11 mouse cellular contexts compared by ENCODE assay signal in the genomic region with DNA sequence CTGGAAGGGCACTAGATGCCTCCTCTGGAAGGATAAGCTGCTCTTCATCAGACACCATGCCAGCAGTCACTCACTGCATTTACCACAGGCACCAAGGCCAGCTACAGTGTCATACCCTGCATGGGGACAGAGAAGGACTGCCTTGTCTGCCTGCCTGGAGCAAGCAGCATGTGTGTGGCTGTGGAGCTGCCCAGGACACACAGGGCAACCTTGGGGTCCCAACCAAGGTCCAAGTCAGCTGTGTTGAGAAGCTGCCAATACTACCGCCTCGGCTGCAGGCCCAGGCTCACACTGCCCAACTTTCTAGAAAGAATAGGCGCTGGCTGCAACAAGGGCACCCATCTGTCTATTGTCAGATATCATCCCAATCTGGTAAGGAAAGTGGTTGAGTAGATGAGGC.
DNase-seq lines count a peak whose midpoint lies in the region; ATAC-seq lines count a peak whose summit lies in the region.
"Had no signal": no experiment of that assay in that cellular context is flagged by ENCODE, and none has a peak within 500 bp of the region (broad histone marks: within the 10 kb centered on the region; RNA-seq: fewer than 3 reads in every experiment).

No protein-coding gene starts in this region.

- ATAC-seq in hindbrain, embryonic 13.5 days (ENCODE audit: low FRiP score) = no peak
- ATAC-seq in hindbrain, embryonic 12.5 days (ENCODE audit: low FRiP score) = no peak
- ATAC-seq in midbrain, embryonic 12.5 days (ENCODE audit: low FRiP score, low read depth) = no peak
- no peak for ATAC-seq in midbrain, embryonic 14.5 days (ENCODE audit: low FRiP score, low TSS enrichment)
- no peak; the same call in 1 of the 2 replicates for ATAC-seq in heart, embryonic 15.5 days (replicated peaks; ENCODE audit: insufficient number of reproducible peaks, insufficient read depth, low FRiP score, low read depth)
- ATAC-seq in midbrain, embryonic 16.5 days = no peak
- no peak for ATAC-seq in frontal cortex, adult (ENCODE audit: low TSS enrichment)

- H3K9me3 ChIP-seq in hindbrain, embryonic 13.5 days = no peaks in the 10 kb centered on the region
- H3K9me3 ChIP-seq in hindbrain, embryonic 12.5 days (replicated peaks) = no peaks in the 10 kb centered on the region
- no peaks in the 10 kb centered on the region for H3K9me3 ChIP-seq in midbrain, embryonic 12.5 days
- no peaks in the 10 kb centered on the region for H3K9me3 ChIP-seq in midbrain, embryonic 14.5 days (ENCODE audit: control insufficient read depth, low read length)
- H3K9me3 ChIP-seq in heart, embryonic 15.5 days (replicated peaks) = no peaks in the 10 kb centered on the region
- H3K9me3 ChIP-seq in midbrain, embryonic 16.5 days (replicated peaks; ENCODE audit: control insufficient read depth, low read length, poor library complexity, severe bottlenecking) = no peaks in the 10 kb centered on the region
- H3K9me3 ChIP-seq: stomach, embryonic 15.5 days had no signal

- peaks cover 72% of the 10 kb centered on the region for H3K4me1 ChIP-seq in hindbrain, embryonic 13.5 days (replicated peaks)
- H3K4me1 ChIP-seq in hindbrain, embryonic 12.5 days = peaks cover 59% of the 10 kb centered on the region
- H3K4me1 ChIP-seq in midbrain, embryonic 12.5 days = peaks cover 56% of the 10 kb centered on the region
- peaks cover 36% of the 10 kb centered on the region for H3K4me1 ChIP-seq in midbrain, embryonic 14.5 days (ENCODE audit: control insufficient read depth, insufficient read depth, low read length)
- peaks cover 56% of the 10 kb centered on the region for H3K4me1 ChIP-seq in heart, embryonic 15.5 days (replicated peaks)
- H3K4me1 ChIP-seq in midbrain, embryonic 16.5 days (ENCODE audit: control insufficient read depth, insufficient read depth, low read length) = peaks cover 26% of the 10 kb centered on the region

- H3K9ac ChIP-seq in hindbrain, embryonic 13.5 days = 0 out of 2 replicates have a peak overlapping the region, but pooled peaks have one; percentile 6
- H3K9ac ChIP-seq in hindbrain, embryonic 12.5 days = no peak overlapping the region
- no peak overlapping the region for H3K9ac ChIP-seq in midbrain, embryonic 12.5 days (replicated peaks)
- no peak overlapping the region; the same call in 1 of the 2 replicates for H3K9ac ChIP-seq in midbrain, embryonic 14.5 days (replicated peaks; ENCODE audit: low read length)
- no peak overlapping the region for H3K9ac ChIP-seq in heart, embryonic 15.5 days
- H3K9ac ChIP-seq in midbrain, embryonic 16.5 days (ENCODE audit: low read depth, low read length) = peak overlapping the region; percentile 46; the same call in 1 of the 2 replicates
- H3K9ac ChIP-seq: stomach, embryonic 15.5 days had no signal

- no peaks in the 10 kb centered on the region for H3K27me3 ChIP-seq in hindbrain, embryonic 13.5 days
- no peaks in the 10 kb centered on the region for H3K27me3 ChIP-seq in hindbrain, embryonic 12.5 days
- H3K27me3 ChIP-seq in midbrain, embryonic 12.5 days = no peaks in the 10 kb centered on the region
- H3K27me3 ChIP-seq in midbrain, embryonic 14.5 days (ENCODE audit: control insufficient read depth, insufficient read depth, low read length) = no peaks in the 10 kb centered on the region
- no peaks in the 10 kb centered on the region for H3K27me3 ChIP-seq in heart, embryonic 15.5 days
- H3K27me3 ChIP-seq in midbrain, embryonic 16.5 days (ENCODE audit: control insufficient read depth, insufficient read depth, low read depth, low read length) = no peaks in the 10 kb centered on the region
- H3K27me3 ChIP-seq: stomach, embryonic 15.5 days had no signal

- WGBS in hindbrain, embryonic 13.5 days = 83% methylated on average over 3 of the region's 3 CpGs
- WGBS in hindbrain, embryonic 12.5 days = 89% methylated on average over 3 of the region's 3 CpGs
- 94% methylated on average over 3 of the region's 3 CpGs for WGBS in midbrain, embryonic 12.5 days
- WGBS in midbrain, embryonic 14.5 days = 72% methylated on average over 3 of the region's 3 CpGs
- 65% methylated on average over 3 of the region's 3 CpGs for WGBS in heart, embryonic 15.5 days
- WGBS in midbrain, embryonic 16.5 days = 78% methylated on average over 3 of the region's 3 CpGs

- H3K4me2 ChIP-seq in hindbrain, embryonic 13.5 days = no peak overlapping the region
- H3K4me2 ChIP-seq in hindbrain, embryonic 12.5 days (replicated peaks) = no peak overlapping the region
- H3K4me2 ChIP-seq in midbrain, embryonic 12.5 days (replicated peaks) = no peak overlapping the region
- no peak overlapping the region for H3K4me2 ChIP-seq in midbrain, embryonic 14.5 days (ENCODE audit: low read length)
- no peak overlapping the region for H3K4me2 ChIP-seq in heart, embryonic 15.5 days
- H3K4me2 ChIP-seq in midbrain, embryonic 16.5 days (ENCODE audit: low read length) = no peak overlapping the region
- H3K4me2 ChIP-seq: liver, embryonic 11.5 days; stomach, embryonic 15.5 days had no signal

- H3K36me3 ChIP-seq in hindbrain, embryonic 13.5 days = peaks cover 65% of the 10 kb centered on the region
- H3K36me3 ChIP-seq in hindbrain, embryonic 12.5 days = peaks cover 49% of the 10 kb centered on the region
- H3K36me3 ChIP-seq in midbrain, embryonic 12.5 days = peaks cover 36% of the 10 kb centered on the region
- H3K36me3 ChIP-seq in midbrain, embryonic 14.5 days (ENCODE audit: control insufficient read depth, insufficient read depth, low read length) = peaks cover 62% of the 10 kb centered on the region
- H3K36me3 ChIP-seq in heart, embryonic 15.5 days = peaks cover 16% of the 10 kb centered on the region
- peaks cover 18% of the 10 kb centered on the region for H3K36me3 ChIP-seq in midbrain, embryonic 16.5 days (ENCODE audit: control insufficient read depth, insufficient read depth, low read length)

- DNase-seq in midbrain, embryonic 14.5 days = no peak
- DNase-seq: kidney, adult 8-10 months; right cerebral cortex, postnatal 14 days had no signal

- H3K27ac ChIP-seq in hindbrain, embryonic 13.5 days = peak overlapping the region; percentile 60
- no peak overlapping the region for H3K27ac ChIP-seq in hindbrain, embryonic 12.5 days
- H3K27ac ChIP-seq in midbrain, embryonic 12.5 days (replicated peaks) = peak overlapping the region; percentile 39
- H3K27ac ChIP-seq in midbrain, embryonic 14.5 days (replicated peaks; ENCODE audit: low read depth, low read length) = no peak overlapping the region
- H3K27ac ChIP-seq in heart, embryonic 15.5 days = peak overlapping the region; percentile 6
- no peak overlapping the region; the same call in 1 of the 2 replicates for H3K27ac ChIP-seq in midbrain, embryonic 16.5 days (ENCODE audit: low read length)
- H3K27ac ChIP-seq: stomach, embryonic 15.5 days had no signal

- H3K4me3 ChIP-seq in hindbrain, embryonic 13.5 days = no peak overlapping the region
- no peak overlapping the region for H3K4me3 ChIP-seq in hindbrain, embryonic 12.5 days
- H3K4me3 ChIP-seq in midbrain, embryonic 12.5 days = no peak overlapping the region
- H3K4me3 ChIP-seq in midbrain, embryonic 14.5 days (replicated peaks; ENCODE audit: low read depth, low read length) = no peak overlapping the region
- H3K4me3 ChIP-seq in heart, embryonic 15.5 days = no peak overlapping the region
- H3K4me3 ChIP-seq in midbrain, embryonic 16.5 days (ENCODE audit: low read depth, low read length) = no peak overlapping the region
- H3K4me3 ChIP-seq: stomach, embryonic 15.5 days had no signal

Comparison
In these comparisons a context has a peak if more than half of its experiments do, and no peak if none do; other contexts are left out.
1. H3K27ac ChIP-seq: peak in hindbrain, embryonic 13.5 days (single experiment), midbrain, embryonic 12.5 days (single experiment) and heart, embryonic 15.5 days (single experiment); none in hindbrain, embryonic 12.5 days (single experiment), midbrain, embryonic 14.5 days (single experiment) and midbrain, embryonic 16.5 days (single experiment).
2. H3K9ac ChIP-seq: peak in hindbrain, embryonic 13.5 days (single experiment) and midbrain, embryonic 16.5 days (single experiment); none in hindbrain, embryonic 12.5 days (single experiment), midbrain, embryonic 12.5 days (single experiment), midbrain, embryonic 14.5 days (single experiment) and heart, embryonic 15.5 days (single experiment).